Mouse (Mus musculus): ENCODE data around the gene Brd7.

DNA sequence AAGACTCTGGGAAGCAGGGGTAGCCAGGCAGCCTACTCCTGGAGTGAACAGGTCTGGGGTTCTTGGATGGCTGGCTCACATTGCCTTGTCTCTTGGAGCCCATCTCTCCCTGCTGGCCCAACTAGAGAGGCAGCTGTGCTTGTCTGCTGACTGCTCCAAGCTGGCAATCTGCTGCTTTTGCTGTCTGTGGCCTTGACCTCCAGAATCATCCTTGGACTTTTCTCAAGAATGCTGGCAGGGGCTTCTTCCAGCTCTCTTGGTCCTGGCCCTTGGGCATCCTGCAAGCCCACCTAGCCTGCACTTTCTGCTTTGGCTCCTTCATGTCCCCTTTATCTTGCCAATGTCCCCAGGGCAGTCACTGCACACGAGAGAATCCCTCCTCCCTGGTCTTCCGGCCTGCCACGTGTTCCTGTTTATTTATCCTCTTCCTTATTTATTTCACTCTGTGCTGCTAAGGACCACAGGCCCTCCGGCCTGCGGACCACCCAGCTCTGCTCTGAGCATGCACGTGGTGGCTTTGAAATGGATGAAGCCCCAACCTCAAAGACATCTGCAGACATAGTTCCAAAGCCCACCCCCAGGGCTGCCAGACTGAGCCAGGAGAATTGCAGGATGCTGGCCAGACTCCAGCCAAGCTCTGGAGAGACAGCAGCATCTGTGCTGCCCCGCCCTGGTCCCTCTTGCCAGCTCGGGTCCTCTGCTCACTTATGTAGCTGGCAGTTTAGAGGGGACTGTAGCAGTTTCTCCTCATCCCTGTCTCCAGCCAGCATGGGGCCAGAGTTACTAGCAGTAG, 45.7 kb downstream of the Brd7 start:
- no peak for TF ChIP-seq CTCF (IDR thresholded peaks at IDR 0.05; ENCODE audit: low read depth)
- TF ChIP-seq EP300 (IDR thresholded peaks at IDR 0.05; ENCODE audit: low read depth), result no peak

Data from liver, embryonic 14.5 days (tissue).